Mouse (Mus musculus) left cerebral cortex, postnatal 10 days (tissue): ENCODE results near the gene Rdh12. TPM values are rescaled to one million over a fixed set of nuclear protein-coding genes. Genes with fewer than 3 reads are reported as not detected.

Source experiments
- DNase-seq, 2 experiments: peaks; one replicate each; pipeline ENCODE4 v3.0.0; 2021 to 2022; ENCODE audit warnings: low spot score in 2 of 2, mixed read lengths in 1 of 2; ENCODE audit errors: extremely low spot score in 1 of 2
- intact Hi-C: fragments of 180-260 bp; cut with DNase I; formaldehyde crosslinking; loops from one replicate; pipeline ENCODE4 v1.15.1; 2025
- total RNA-seq, 2 experiments: library from RNA; stranded (reverse); gene quantifications; 2 replicates each; pipeline ENCODE4 v1.2.3; 2021

Rdh12 gene
- total RNA-seq, 2 experiments from 2014 or later: 0.86 to 1.5 TPM

- DNase-seq: no peak
- intact Hi-C loops: loop anchor here (5.0 kb wide), 1 partner anchor 40 kb away; no protein-coding TSS in a partner anchor
Measured at GRCm38 (mm10) chr12:79241985-79242384, 33.3 kb downstream of the Rdh12 start.

- DNase-seq: no peak
Measured at GRCm38 (mm10) chr12:79242921-79243320, 34.2 kb downstream of the Rdh12 start.

GRCm38 (mm10) chr12:79248110-79248509 lies 39.4 kb downstream of the Rdh12 start:
- intact Hi-C loops: no loop called here
- no peak for DNase-seq

More at GRCm38 (mm10) chr12:79242921-79243320, 34.2 kb downstream of the Rdh12 start:
- intact Hi-C loops: loop anchor here (5.0 kb wide), 1 partner anchor 39 kb away; no protein-coding TSS in a partner anchor

GRCm38 (mm10) chr12:79253294-79254053 lies 44.8 kb downstream of the Rdh12 start:
- DNase-seq: no peak
- intact Hi-C loops: no loop called here

GRCm38 (mm10) chr12:79254975-79255374 lies 46.3 kb downstream of the Rdh12 start:
- no peak for DNase-seq
- intact Hi-C loops: no loop called here

GRCm38 (mm10) chr12:79260154-79260553 lies 51.4 kb downstream of the Rdh12 start:
- DNase-seq: no peak
- intact Hi-C loops: loop anchor here (5.0 kb wide), 1 partner anchor 98 kb away; no protein-coding TSS in a partner anchor

GRCm38 (mm10) chr12:79261035-79261434 lies 52.3 kb downstream of the Rdh12 start:
- intact Hi-C loops: loop anchor here (5.0 kb wide), 1 partner anchor 99 kb away; no protein-coding TSS in a partner anchor

More at GRCm38 (mm10) chr12:79261035-79261434, 52.3 kb downstream of the Rdh12 start:
- DNase-seq: peak in 1 of 2 experiments; percentile 40

Other genes starting within 250 kb of the Rdh12 start
- 100 to 1,000 TPM; 105 to 109 TPM for gene Tmem229b, start 201.3 kb upstream of the Rdh12 start, total RNA-seq
- gene Plekhh1, start 179.8 kb upstream of the Rdh12 start, total RNA-seq: 1 to 10 TPM; 3.2 to 3.3 TPM
- 10 to 100 TPM in 1 of 2 experiments, 1 to 10 TPM in 1; 9.0 to 10.8 TPM for gene Pigh, start 119.3 kb upstream of the Rdh12 start, total RNA-seq
- 10 to 100 TPM; 10.0 to 10.3 TPM for gene Arg2, start 78.1 kb upstream of the Rdh12 start, total RNA-seq
- 100 to 1,000 TPM; 186 to 187 TPM for gene Vti1b, start 36.2 kb upstream of the Rdh12 start, total RNA-seq
- gene Rdh11, start 16.6 kb upstream of the Rdh12 start, total RNA-seq: 10 to 100 TPM; 32.1 to 34.3 TPM
- 10 to 100 TPM; 22.2 to 22.7 TPM for gene Zfyve26, start 87.4 kb downstream of the Rdh12 start, total RNA-seq
- gene Rad51b, start 88.4 kb downstream of the Rdh12 start, total RNA-seq: under 1 TPM; 0.43 to 0.71 TPM